Mouse (Mus musculus) right cerebral cortex, adult 18-20 months (tissue): ENCODE measurements around the gene Gsdma2.
"Not testable (repeated sequence)": the region's sequence is repeated elsewhere in the genome, so short reads cannot be mapped to it uniquely, and the experiment has no call there.

ENCODE experiments used
- DNase-seq: peaks from one replicate; pipeline ENCODE4 v3.0.0; 2022; ENCODE audit warnings: mixed read lengths

Gene Gsdma2

DNA sequence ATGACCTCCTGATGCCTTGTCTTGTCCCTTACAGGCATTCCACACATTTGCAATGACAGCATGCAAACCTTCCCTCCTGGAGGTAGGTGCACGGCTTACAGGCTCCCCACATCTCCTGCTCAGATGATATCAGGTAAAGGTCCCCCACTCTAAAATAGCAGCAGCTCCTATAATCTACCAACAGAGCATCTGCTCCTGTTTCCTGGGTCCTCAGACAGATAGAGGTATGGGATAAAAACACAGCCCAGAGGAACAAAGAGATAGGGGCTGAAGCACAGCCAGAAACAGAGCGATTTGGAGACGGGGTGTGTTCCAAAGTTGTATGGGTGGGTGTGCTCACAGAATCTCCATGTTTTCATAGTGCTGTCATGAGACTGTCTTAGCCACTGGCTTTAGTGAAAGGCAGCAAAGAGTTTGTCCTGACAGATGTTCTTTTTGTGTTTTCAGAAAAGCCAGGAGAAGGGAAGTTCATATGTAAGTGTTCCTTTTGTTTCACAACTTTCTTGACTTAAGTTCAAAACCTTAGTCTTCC is 24.8 kb downstream of the Gsdma2 start:
- DNase-seq = no peak

DNA sequence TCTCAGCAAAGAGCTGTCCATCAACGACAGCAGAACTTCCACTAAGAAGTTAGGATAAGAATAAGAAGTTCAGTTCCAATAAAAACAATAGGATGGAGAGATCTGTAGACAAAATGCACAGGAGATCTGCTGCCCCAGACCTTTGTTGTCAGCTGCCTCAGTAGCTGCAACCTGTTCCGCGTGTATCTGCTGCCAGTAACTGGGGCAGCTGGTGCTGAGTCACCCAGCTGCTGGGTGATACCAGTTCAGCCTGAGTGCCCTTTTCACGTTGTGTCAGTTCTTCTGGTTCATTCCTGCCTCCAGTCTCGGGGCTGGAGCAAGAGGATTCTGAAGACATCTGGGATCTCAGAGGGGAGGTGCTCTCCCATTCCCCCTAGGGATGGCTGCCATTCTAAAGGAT is 25.3 kb downstream of the Gsdma2 start:
- no peak for DNase-seq

DNA sequence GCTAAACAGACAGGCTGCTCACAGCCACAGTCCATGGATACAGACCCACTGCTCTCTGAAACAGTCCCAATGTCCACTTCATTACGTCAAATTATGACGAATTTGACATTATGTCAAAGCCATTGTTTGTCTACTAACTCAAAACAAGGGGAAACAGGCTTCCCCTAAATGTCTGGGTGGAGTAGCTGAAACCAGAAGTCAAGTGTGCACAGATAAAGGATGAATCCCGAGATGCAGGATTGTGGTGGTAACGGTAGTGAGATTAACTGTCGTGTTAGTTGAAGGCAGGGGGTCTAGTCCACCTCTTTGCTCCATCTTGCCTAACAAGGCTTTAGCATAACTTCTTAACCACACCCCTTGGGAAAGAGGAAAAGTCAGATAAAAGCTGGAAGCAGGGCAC is 25.9 kb downstream of the Gsdma2 start:
- DNase-seq = no peak

DNA sequence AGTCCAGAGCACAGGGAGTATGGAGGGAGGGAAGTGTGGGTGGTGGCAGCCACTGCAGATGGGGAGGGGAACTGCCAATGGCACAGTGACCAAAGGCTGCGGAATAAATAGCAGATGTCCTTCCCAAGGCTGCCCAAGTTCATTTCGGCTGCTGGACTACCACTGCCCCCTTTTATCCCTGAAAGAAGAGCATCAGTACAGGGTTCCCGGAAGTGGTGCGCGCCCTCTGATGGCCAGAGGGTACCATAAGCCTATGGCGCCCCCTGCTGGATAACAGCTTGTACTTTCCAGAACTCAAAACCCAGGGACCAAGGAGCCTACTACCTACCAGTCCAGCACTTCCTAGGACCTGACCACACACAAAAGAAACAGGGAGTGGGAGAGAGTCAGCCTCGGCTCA is 26.6 kb downstream of the Gsdma2 start:
- peak; percentile 56 for DNase-seq

DNA sequence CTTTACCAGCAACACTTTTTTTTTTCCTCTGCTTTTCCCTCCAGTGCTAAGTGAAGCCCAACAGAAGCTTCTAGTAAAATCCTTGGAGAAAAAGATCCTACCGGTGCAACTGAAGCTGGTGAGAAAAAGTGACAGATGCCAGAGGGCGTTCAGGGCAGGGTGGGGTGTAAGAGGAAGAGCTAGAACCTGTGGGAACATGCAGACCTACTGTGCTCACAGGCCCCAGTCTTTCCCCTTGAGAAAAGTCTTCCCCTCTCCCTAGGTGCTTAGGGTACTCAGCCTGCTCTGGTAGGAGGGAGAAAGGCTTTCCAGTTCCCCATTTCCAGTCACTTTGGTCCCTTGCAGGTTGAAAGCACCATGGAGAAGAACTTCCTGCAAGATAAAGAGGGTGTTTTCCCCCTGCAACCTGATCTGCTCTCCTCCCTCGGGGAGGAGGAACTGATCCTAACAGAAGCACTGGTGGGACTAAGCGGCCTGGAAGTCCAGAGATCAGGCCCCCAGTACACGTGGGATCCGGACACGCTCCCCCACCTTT is 29.3 kb downstream of the Gsdma2 start:
- no peak for DNase-seq

DNA sequence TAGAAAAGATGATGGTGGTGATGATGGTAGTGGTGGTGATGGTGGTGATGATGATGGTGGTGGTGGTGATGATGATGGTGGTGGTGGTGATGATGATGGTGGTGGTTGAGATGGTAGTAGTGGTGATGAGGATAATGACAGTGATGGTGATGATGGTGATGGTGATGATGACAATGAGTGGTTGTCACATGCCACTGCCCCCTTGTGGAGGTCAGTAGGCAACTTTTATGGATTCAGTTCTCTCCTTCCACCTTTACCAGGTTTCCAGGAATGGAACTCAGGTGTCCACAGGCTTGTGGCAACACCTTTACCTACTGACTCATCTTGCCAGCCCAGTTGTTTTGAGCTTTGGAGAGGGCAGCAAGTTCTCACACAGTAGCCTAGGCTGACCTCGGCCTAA is 33.5 kb downstream of the Gsdma2 start:
- DNase-seq = no peak

DNA sequence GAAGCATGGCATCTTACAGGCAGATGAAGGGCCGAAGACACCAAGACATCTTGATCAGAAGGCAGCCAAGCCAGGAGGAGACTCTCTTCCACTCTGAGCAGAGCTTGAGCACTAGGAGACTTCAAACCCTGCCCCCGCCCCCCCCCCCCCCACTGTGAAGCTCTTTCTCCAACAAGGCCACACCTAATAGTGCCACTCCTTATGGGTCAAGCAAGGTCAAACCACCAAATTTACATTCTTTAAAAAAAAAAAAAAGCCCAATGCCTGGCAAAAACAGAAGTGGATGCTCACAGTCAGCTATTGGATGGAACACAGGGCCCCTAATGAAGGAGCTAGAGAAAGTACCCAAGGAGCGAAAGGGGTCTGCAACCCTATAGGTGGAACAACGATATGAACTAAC is 34.0 kb downstream of the Gsdma2 start:
- not testable (repeated sequence) for DNase-seq

DNA sequence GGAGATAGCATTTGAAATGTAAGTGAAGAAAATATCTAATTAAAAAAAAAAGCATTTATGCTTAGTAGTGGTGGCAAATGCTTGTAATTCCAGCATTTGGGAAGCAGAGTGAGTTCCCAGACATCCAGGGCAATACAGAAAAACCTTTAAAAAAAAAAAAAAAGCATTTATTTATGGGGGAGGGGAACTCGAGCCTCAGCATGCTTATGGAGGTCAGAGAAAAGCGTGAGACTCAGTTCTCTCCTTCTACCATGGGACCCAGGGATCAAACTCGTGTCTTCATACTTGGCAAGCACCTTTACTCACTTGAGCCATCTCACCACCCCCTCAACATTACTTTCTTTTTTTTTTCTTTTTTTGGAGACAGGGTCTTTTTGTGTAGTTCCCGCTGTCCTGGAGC is 34.6 kb downstream of the Gsdma2 start:
- no peak for DNase-seq

DNA sequence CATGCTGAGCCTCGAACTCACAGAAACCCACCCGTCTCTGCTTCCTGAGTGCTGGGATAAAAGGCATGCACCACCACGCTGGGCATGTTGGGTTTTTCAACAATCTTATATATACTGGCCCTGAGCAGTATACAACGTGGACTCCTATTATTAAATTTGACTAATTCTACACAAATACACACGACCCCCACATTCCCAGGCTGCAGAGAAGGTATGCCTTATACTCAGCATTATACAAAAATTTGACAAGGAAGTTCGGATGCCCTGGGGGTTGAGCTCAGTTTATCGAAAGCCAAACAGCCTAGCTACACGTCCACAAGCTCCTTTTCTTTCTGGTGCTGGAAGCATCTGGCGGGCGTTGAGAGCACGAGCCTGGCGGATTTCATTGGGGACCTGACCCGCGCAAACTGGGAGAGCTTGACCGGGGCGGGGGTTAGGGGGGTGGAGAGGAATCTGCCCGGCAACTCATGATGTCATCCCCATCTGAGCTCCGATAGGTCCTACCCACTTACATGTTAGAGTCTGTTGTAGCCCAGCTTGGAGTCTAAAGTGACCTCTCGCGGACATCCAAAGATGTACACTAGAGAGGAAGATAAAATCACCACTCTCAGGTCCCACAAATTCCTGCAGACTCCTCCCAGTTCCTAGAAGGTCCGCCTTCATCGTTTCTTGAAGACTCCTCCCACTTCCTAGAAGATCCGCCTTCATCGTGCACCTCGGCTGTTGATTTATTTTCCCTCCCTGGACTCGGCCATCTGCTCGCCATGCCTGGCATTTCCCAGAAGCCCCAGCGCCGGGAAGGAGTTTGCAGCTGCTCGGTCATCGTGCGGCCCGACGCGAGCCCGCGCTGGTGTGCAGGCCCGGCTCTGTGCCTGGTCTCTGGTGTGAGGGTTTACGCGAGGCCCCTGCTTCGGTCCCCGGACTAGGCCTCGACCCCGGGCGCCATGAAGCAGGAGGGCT is 35.5 kb downstream of the Gsdma2 start, which contains the start of gene Psmd3:
Psmd3 (plus strand) TSS at position 769 of the 960 bp plus-strand sequence.
- DNase-seq = peak; percentile 96

DNA sequence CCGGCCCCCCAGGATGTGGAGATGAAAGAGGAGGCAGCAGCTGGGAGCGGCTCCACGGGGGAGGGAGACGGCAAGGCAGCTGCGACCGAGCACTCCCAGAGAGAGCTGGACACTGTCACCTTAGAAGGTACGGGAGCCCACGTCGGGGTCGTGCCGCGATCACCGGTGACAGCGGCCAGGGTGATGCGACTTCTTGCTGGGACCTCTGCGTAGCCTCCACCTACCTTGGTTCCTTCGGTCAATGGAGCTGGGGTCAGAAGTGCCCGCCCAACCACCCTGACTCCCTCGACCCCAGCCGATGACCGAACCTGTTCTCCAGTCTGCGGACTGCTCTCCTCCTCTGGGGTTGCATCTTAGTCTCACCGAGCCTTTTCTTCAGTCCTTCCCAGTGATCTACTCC is 36.3 kb downstream of the Gsdma2 start:
- DNase-seq = no peak

DNA sequence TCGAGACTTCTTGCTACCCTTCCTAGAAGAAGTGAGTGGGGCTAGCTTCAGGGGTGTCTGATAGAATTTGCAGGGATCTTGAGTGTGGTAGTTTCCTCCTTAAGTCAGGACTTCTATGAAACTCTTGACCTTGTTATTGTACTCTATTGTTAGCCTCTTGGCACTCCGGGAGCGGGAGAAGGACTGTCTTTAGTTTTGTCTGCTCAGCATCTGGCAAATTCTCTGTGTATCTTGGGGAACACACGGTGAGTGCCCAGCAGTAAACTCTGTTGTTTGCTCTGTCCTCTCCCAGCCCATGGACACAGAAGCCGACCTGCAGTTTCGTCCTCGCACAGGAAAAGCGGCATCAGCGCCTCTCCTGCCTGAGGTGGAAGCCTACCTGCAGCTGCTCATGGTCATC is 39.1 kb downstream of the Gsdma2 start:
- no peak for DNase-seq

DNA sequence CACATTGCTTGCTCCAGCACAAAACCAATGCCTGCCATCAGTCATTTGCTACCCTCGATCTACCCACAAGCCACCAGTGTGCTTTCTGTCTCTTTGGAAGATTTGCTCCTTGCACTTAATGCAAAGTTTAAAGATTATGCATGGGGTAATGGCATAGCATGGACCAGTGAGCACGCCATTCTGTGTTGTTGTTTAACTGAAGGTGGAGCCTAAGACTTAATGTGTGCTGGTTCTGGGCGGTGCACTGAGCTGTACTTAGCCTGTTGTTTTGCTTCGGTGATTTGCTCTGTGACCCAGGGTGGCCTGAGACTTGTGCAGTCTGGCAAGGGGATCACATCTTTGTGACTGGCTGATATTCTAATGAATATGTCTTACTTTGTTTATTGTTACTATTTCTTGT is 40.4 kb downstream of the Gsdma2 start:
- no peak for DNase-seq

DNA sequence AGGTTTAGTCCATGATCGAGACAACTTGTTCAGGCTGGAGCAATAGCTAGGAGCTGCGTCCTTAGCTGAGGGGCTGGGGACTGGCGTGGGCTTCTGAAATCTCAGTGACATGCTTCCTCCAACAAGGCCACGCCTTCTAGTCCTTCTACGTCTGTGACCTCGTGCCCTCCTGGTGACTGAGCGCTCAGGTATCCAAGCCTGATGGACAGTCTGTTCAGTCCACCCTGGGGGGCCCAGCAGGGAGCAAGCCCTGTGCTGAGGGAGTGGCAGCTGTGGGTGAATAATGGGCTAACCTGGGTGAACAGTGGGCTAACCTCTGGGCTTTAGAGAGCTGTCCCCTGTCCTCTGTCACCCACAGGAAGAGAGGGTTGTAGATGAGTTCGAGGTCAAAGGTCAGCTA is 41.5 kb downstream of the Gsdma2 start:
- DNase-seq = no peak

DNA sequence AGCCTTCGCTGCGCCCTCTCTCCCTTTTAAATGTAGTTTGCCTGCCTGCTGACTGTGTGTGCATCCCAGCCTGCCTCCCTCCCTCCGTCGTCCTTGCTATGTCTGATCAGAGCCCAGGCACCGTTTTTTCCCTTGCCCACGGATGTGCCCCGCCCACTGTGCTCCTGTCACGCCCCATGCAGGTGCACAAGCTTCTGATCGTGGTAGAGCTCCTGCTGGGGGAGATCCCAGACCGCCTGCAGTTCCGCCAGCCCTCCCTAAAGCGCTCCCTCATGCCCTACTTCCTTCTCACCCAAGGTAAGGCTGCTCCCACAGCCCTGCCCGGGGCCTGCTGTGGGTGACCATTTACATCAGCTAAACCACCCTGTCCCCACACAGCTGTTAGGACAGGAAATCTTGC is 46.6 kb downstream of the Gsdma2 start:
- no peak for DNase-seq

DNA sequence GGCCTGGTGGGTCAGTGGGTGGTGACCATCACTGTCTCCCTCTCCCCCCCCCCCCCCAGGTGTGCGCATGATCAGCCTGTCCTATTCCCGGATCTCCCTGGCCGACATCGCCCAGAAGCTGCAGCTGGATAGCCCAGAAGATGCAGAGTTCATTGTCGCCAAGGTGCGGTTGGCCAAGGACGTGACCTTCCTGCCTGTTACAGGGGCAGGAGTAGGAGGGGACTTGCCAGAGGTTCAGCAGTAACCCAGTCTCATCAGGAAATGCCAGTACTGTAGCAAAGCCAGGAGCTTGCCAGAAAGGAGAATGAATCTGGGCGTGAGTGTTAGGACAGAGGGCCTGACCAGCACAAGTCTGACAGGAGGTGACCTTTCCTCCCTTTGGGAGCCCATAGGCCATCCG is 47.2 kb downstream of the Gsdma2 start:
- no peak for DNase-seq

DNA sequence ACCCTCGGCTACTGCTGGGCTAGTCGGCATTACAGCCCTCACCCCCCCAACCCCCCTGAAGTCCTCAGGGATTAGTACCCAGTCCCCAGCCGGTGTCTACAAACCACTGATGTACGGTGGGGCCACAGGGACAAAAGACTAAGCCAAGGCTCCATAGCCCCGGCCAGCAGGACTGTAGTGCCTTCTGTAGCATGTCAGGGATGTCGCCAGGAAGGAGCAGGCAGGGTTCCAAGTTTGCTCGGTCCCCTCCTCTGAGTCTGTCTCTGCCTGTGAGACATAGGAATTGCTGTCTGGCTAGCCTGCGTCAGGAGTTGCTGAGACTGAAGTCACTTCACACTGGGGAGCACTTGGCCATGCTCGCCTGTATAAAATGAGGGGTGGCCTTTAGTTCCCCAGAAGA is 47.7 kb downstream of the Gsdma2 start:
- DNase-seq = no peak

DNA sequence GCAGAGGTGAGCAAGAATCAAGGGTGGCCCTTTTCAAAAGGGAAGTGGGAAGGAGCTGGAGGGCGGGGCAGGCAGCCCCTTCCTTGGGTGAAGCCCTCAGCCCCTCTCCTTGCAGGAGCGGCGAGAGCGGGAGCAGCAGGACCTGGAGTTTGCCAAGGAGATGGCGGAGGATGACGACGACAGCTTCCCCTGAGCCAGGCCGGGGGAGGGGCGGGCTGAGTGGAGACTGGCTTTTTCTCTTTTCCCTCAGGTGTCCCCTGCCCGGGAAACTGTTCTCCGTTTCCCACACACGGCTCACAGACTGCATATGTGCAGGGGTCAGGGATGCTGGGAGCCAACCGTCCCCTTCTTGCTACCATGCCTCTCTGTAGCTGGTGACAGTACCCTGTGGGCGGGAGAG is 48.8 kb downstream of the Gsdma2 start:
- DNase-seq = no peak

DNA sequence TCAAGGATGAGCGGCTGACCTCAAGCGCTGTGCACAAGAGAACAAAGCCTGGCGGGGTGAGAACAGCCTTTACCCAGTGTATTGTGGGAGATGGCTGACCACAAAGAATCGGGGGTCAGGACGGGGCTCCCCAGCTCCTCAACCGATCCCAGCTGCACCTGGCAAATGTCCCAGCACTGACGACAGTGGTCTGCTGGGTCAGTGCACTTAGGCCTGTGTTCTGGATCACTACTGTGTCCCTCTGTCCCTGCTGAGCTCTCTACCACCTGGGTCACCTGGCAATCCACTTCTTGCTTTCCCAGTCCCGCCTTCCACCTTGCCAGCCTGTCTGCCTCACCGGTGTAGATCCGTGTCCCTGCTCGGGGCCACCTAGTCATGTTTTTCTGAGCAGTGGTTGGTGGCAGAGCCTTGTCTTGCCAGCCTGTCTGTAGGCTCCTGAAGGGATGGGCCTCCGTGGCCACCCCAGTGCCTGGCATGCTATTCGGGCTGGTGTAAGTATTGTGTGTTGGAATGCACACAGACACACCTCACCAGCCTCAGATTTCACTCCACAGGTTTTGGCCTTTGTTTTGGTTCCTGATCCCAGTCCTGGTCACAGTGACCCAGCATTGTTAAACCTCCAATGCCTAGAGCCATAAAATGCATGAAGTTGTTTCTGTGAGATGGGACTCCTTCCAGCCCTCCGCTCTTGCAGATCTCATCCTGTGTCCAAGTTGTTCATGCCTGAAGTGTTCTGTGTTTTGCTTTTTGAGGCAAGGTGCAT is 50.1 kb downstream of the Gsdma2 start:
- DNase-seq = no peak

DNA sequence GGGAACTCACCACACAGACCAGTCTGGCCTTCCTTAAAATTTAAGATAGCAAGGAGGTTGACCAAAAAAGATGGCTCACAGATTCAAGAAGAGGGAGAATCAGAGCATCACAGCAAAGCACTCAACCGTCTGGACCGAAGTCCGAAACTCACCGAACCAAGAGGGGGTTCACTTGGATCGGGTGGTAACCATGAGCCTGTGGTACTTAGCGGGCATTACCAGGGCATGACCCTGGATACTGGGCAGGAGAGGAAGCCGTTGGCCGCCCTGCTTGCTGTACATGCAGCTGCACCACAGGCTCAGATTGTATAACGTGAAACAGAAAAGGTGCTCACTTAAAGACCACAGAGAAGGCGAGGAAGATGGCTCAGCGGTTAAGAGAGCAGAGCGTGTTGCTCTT is 50.7 kb downstream of the Gsdma2 start:
- no peak for DNase-seq

DNA sequence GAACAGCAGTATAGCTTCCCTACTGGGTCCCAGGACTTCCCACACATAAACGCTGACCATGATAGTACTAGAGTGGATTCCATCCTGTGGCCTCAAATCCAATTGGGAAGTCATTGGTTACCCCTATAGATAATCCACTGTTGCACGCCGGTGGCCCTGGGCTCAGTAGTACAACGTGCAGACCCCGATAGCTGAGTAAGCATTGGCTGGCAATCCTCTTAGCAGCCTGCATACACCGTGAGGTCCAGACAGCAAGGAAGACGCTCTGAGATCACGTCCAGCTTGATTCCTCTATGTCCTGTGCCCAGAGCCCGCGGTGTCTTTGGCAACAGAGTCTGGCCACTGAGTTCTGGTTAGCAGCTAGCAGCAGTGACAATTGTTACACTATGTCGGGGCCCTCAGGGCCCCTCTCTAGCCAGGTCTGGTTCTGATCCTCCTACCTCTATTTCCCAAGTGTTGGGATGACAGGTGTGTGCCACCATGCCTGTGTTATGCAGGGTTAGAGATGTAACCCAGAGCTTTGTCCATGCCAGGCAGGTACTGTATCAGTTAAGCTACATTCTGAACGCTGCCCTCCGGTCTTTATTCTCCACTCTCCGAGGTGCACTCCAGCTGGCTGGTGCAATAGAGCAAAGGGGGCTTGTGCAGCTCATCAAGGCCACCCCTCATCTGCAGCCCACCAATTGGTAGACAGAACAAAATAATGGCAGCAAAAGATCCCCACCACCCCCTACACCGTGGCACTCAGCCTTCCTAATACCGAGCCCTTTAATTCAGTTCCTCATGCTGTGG is 52.5 kb downstream of the Gsdma2 start:
- no peak for DNase-seq

DNA sequence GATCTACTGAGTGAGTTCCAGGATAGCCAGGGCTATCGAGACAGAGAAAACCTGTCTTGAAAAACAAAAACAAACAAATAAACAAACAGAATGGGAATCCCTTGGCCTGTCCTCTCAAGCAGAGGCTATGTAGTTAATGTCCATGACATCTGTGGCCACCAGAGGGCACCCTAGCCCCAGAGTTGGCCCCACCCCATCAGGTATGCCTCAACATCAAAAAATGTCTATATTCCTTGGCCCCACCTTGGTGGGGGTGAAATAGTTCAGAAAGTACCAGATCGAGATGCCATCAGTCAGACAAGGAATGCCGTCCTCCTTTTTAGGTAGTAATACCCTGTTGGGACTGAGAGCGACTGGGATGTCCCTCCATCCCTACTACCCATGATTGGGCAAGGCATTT is 53.4 kb downstream of the Gsdma2 start:
- DNase-seq = peak; percentile 71

DNA sequence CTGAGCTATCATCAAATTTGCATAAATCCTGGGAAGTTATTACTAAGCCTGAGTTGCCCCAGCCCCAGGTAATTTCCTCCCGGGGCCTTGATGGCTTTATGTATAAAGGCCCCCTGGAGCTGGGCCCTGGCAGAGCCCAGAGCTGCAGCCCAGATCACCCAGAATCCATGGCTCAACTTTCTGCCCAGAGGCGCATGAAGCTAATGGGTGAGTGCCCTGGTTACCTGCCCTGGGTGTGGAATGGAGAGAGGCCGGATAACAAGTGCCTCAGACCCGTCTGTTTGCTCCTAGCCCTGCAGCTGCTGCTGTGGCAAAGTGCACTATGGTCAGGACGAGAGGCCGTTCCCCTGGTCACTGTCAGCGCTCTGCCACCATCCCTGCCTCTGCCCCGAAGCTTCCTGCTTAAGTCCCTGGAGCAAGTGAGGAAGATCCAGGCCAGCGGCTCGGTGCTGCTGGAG is 54.7 kb downstream of the Gsdma2 start, which contains the start of gene Csf3:
Csf3 (plus strand) TSS at position 51 of the 458 bp plus-strand sequence.
- no peak for DNase-seq
